Mouse (Mus musculus) embryonic fibroblast, embryonic 13.5 days (primary cell): ENCODE measurements around the gene Casp9.

Experiments
- CTCF ChIP-seq: IDR thresholded peaks from 2 replicates; pipeline ENCODE4 v1.5.1; 2011; ENCODE audit warnings: mild to moderate bottlenecking, control low read depth, low read length, moderate library complexity, borderline replicate concordance; ENCODE audit not compliant: insufficient read depth
- POLR2A ChIP-seq: IDR thresholded peaks from 2 replicates; pipeline ENCODE4 v1.6.1; 2011; ENCODE audit warnings: low read depth, mild to moderate bottlenecking, control low read depth, low read length, moderate library complexity

DNA sequence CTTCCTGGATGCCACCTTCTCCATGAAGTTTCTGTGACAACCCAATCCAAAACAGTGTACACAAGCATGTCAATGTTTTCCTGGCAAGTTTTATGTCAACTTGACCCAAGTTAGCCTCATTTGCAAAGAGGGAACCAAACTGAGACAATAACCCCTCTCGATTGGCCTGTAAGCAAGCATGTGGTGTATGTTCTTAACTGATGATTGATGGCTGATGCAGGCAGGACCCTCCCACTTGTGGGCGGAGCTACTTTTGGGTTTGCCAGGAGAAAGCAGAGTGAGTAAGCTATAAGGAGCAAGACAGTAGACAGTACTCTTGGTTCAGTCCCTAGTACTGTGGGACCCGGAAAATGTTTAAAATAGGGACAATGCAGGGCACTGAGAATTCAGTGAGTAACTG is 29.6 kb downstream of the Casp9 start:
- TF ChIP-seq CTCF (no peak), POLR2A (no peak)
